Mouse (Mus musculus) adrenal gland, postnatal 25 days (tissue): ENCODE measurements around the gene Btbd2. TPM values are rescaled to one million over a fixed set of nuclear protein-coding genes. Genes with fewer than 3 reads are reported as not detected.

ENCODE experiments used
- DNase-seq: peaks from one replicate; pipeline ENCODE4 v3.0.0; 2021; ENCODE audit warnings: mixed read lengths
- long read RNA-seq: library from polyadenylated mRNA; stranded (forward); transcript quantifications from one replicate; pipeline ENCODE4 v2.0.0, GENCODE M21; 2021
- total RNA-seq: library from RNA; stranded (reverse); gene quantifications from 2 replicates; pipeline ENCODE4 v1.2.3, GENCODE M21; 2021

Btbd2 gene
- total RNA-seq: 68.4 and 79.2 TPM in 2 replicates
- long read RNA-seq, transcript Btbd2-202 (9 exons, 2,449 nt): major isoform, 88 of 134 reads
- long read RNA-seq, partial matches to known transcripts: 11 of 134 reads
- long read RNA-seq, other reads (novel, unspliced or antisense): 33 of 134 reads

GRCm38 (mm10) chr10:80656863-80657623, at the start of gene Btbd2:
Gene Btbd2 (minus strand): TSS chr10:80657071.
- no peak for DNase-seq

GRCm38 (mm10) chr10:80705479-80705878, 48.6 kb upstream of the Btbd2 start:
- DNase-seq: no peak

GRCm38 (mm10) chr10:80705033-80705432, 48.2 kb upstream of the Btbd2 start:
- DNase-seq: no peak

GRCm38 (mm10) chr10:80704418-80704817, 47.5 kb upstream of the Btbd2 start:
- DNase-seq: no peak

- no peak for DNase-seq
Observed at GRCm38 (mm10) chr10:80703643-80704042, 46.8 kb upstream of the Btbd2 start.

- DNase-seq: peak; percentile 96
Observed at GRCm38 (mm10) chr10:80702536-80703390, 45.9 kb upstream of the Btbd2 start.

- peak; percentile 98 for DNase-seq
Observed at GRCm38 (mm10) chr10:80701721-80702535, 45.1 kb upstream of the Btbd2 start, which contains the start of the genes Mob3a and Izumo4. Gene Mob3a (minus strand): TSS chr10:80701977. Gene Izumo4 (plus strand): TSS chr10:80702184.

GRCm38 (mm10) chr10:80700732-80701131, 43.9 kb upstream of the Btbd2 start:
- no peak for DNase-seq

- no peak for DNase-seq
Observed at GRCm38 (mm10) chr10:80700038-80700504, 43.2 kb upstream of the Btbd2 start.

GRCm38 (mm10) chr10:80698605-80699004, 41.7 kb upstream of the Btbd2 start:
- no peak for DNase-seq

- no peak for DNase-seq
Observed at GRCm38 (mm10) chr10:80697812-80698211, 40.9 kb upstream of the Btbd2 start.

- no peak for DNase-seq
Observed at GRCm38 (mm10) chr10:80697393-80697787, 40.5 kb upstream of the Btbd2 start.

- no peak for DNase-seq
Observed at GRCm38 (mm10) chr10:80696502-80697392, 39.9 kb upstream of the Btbd2 start.

- no peak for DNase-seq
Observed at GRCm38 (mm10) chr10:80695801-80696501, 39.1 kb upstream of the Btbd2 start.

- peak; percentile 31 for DNase-seq
Observed at GRCm38 (mm10) chr10:80695186-80695585, 38.3 kb upstream of the Btbd2 start.

GRCm38 (mm10) chr10:80694159-80694938, 37.5 kb upstream of the Btbd2 start:
- no peak for DNase-seq

- no peak for DNase-seq
Observed at GRCm38 (mm10) chr10:80693401-80694045, 36.7 kb upstream of the Btbd2 start.

GRCm38 (mm10) chr10:80692249-80693165, 35.6 kb upstream of the Btbd2 start:
- DNase-seq: no peak
